Mouse (Mus musculus) cerebellum, postnatal 25 days (tissue): ENCODE data around the gene Arid1a.
A peak's percentile ranks its signal among the peaks of the same experiment; 100 is the strongest.
"Not testable (repeated sequence)": the region's sequence is repeated elsewhere in the genome, so short reads cannot be mapped to it uniquely, and the experiment has no call there.

Source experiments
- DNase-seq, 2 experiments: peaks; one replicate each; pipeline ENCODE4 v3.0.0; 2021; ENCODE audit warnings: mixed read lengths in 2 of 2

Arid1a gene

DNA sequence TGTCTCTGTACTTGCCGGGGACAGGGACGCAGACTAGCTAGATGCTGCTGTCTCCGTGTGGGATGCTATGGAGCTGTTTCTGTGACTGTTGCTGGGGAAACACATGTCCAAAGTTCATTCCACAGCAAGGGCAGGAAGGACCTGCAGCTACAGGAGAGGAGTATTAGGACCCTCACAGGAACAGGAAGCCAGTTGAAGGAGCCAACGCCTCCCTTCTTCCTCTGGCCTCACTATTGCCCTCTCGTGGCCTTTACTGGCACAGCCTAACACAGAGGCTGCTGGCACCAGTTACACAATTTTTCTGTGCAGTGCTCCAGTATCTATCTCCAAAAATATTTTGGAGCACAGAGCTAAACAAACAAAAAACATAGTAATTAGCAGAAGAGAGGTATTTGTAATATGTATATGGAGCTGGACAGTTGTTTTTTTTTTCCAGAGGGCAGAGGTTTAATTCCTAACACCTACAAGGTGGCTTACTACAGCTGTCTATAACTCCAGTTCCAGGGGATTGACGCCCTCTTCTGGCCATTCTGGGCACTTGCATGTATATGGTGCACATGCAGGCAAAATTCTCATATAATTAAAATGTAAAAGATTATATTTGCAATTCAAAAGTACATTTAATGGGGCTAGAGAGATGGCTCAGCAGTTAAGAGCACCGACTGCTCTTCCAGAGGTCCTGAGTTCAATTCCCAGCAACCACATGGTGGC lies 106.4 kb downstream of the Arid1a start, which contains the start of gene Zdhhc18:
Zdhhc18 (minus strand) TSS at position 166 of the 711 bp plus-strand sequence.
- peak; percentile 82 to 89 for DNase-seq

- DNase-seq = not testable (repeated sequence)
Observed at GRCm38 (mm10) chr4:133649464-133649863, 107.1 kb downstream of the Arid1a start.

- no peak for DNase-seq
Observed at GRCm38 (mm10) chr4:133645680-133646079, 110.9 kb downstream of the Arid1a start.

DNA sequence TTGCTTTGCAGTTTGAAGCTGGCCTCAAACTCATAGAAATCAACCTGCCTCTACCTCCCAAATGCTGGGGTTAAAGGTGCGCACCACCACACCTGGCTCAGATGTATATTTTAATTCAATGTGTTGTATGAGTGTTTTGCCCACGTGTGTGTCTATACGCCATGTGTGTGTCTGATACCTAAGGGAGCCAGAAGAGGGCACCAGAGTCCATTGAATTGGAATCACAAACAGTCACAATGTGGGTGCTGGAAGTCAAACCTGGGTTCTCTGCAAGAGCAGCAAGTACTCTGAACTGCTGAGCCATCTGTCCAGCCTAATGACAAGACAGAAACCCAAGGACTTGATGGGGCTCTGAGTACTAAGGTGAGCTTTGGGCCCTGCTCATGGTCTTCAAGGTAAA lies 111.4 kb downstream of the Arid1a start:
- no peak for DNase-seq

DNA sequence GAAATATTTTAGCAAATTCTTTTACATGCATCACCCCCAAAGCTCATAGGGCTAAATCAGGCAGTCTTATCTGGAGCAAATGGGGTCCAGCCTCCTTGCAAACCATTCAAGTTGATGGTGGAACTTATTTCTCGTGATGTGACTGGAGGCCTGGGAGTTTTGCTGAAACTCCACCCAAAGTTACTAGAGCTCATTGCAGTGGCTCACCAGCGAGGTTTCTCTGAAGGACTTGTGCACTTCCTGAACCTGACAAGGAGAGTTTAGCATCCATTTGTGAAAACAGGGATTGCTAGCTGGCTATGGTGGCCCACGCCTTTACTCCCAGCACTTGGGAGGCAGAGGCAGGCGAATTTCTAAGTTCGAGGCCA lies 122.5 kb downstream of the Arid1a start:
- DNase-seq = no peak

DNA sequence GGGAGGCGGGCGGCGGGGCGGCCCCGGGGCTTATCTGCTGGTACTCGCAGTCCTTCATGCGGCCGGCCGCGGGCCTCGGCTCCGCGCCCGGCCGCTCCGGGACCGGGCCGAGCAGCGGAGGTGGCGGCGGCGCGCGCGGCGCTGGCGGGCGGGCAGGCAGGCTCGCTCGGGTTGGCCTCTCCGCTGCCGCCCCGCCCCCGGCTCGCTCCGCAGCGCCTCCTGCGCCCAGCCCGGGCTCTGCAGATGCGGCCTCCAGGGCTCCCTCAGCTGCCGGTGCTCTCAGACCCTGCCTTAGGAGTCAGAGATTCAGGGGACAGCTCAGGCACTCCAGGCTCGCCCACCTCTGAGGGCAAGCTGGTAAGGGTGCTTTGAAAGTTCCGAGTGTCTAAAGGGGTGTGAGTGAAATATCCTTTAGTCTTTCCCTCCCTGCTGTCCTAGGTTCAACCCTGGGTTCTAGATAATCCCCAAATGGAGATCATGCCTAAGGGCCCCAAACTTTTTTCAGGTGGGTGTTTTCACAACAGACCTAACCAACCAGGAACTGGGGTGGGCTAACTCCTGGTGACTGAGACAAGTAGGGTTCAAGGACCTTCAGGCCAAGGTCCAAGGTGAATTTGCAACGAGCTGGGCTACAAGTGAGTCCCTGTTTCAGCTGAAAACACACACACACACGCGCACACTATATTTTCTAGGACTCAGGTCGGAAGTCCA lies 123.1 kb downstream of the Arid1a start:
- peak; percentile 93 to 96 for DNase-seq

- DNase-seq = peak; percentile 74 to 79
Observed at GRCm38 (mm10) chr4:133632483-133633327, 123.9 kb downstream of the Arid1a start.

- peak in 1 of 2 experiments; percentile 57 for DNase-seq
Observed at GRCm38 (mm10) chr4:133631769-133632411, 124.7 kb downstream of the Arid1a start.

DNA sequence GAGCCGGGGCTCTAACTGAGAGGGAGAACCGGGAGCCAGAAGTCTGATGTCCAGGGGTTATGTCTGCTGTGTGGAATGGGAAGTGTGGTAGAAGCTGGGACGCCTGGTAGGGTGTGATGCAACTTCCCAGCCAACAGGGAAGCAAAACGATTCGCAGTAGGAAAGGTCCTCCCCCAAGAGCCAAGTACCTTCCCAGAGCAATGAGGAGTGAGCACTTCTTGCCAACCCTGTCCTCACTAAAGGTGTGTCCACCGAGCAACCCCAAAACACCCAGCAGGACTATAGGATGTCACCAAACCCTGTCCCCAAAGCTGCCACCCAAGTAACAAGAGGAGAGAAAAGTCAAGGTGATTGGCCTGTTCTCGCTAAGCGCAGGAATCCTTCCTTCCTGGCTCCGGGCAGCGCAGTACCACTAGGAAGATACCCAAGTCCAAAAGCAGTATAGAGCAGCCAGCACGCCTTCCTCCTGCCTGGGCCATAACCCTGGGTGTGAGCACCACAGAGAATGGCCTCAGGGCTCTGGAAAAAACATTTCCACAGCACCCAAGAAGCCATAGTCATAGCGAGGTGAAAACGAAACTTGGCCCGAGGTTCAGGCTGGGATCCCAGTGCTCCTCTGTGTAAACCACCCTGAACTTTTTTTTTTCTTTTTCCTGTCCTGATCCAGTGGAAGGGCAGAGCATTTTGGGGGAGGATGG lies 125.3 kb downstream of the Arid1a start:
- DNase-seq = peak; percentile 38 to 51

- peak; percentile 70 to 71 for DNase-seq
Observed at GRCm38 (mm10) chr4:133630326-133630920, 126.1 kb downstream of the Arid1a start.

- no peak for DNase-seq
Observed at GRCm38 (mm10) chr4:133629191-133629590, 127.4 kb downstream of the Arid1a start.
